Mouse (Mus musculus): Measurements from ENCODE around the gene Acoxl. TPM values are rescaled to one million over a fixed set of nuclear protein-coding genes. Genes with fewer than 3 reads are reported as not detected.

Gene Acoxl
- polyA plus RNA-seq, 1 experiment from 2014 or later: 0.11 TPM

- ATAC-seq (replicated peaks; ENCODE audit: insufficient number of reproducible peaks, low FRiP score, low TSS enrichment): no peak
- H3K27ac ChIP-seq (ENCODE audit: low read depth, low read length): no peak overlapping the region
- no peaks in the 10 kb centered on the region for H3K36me3 ChIP-seq (ENCODE audit: control insufficient read depth, insufficient read depth, low read length)
- no peak overlapping the region for H3K4me3 ChIP-seq (ENCODE audit: low read depth, low read length)
- 76% methylated on average over 2 of the region's 2 CpGs for WGBS (ENCODE audit: insufficient replicate concordance)
- H3K27me3 ChIP-seq (ENCODE audit: control insufficient read depth, insufficient read depth, low read length): no peaks in the 10 kb centered on the region
- H3K4me1 ChIP-seq (ENCODE audit: control insufficient read depth, insufficient read depth, low read length): no peaks in the 10 kb centered on the region
- H3K9me3 ChIP-seq (replicated peaks; ENCODE audit: control insufficient read depth, low read length): no peaks in the 10 kb centered on the region
- H3K9ac ChIP-seq (ENCODE audit: low read depth, low read length): no peak overlapping the region
- no peak overlapping the region for H3K4me2 ChIP-seq
These were observed 100.5 kb downstream of the Acoxl start for GRCm38 (mm10) chr2:127939206-127939605.

DNA sequence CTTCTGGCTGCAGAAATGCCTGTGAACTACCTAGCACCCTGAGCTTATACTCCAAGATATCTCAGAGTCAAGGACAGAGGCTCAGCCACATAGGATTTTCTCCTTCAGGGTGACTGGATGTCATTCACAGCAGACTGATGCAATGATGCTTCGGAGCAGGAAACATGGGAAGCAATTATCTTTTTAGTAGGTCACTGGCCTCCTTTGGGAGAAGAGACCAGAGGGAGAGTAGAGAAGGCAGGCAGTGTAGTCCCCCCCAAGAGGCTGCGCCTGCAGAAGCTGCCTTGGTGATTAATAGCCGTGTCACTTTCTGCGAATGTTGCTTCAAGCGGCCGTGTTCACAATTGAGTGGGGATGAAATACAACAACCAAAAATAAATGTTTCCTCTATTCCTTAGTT is 121.9 kb downstream of the Acoxl start:
- no peaks in the 10 kb centered on the region for H3K36me3 ChIP-seq (ENCODE audit: control insufficient read depth, insufficient read depth, low read length)
- H3K9ac ChIP-seq (ENCODE audit: low read depth, low read length): no peak overlapping the region
- WGBS (ENCODE audit: insufficient replicate concordance): 69% methylated on average over 6 of the region's 6 CpGs
- no peak overlapping the region for H3K4me2 ChIP-seq
- no peaks in the 10 kb centered on the region for H3K27me3 ChIP-seq (ENCODE audit: control insufficient read depth, insufficient read depth, low read length)
- no peak overlapping the region for H3K4me3 ChIP-seq (ENCODE audit: low read depth, low read length)
- H3K27ac ChIP-seq (ENCODE audit: low read depth, low read length): no peak overlapping the region
- no peak for ATAC-seq (replicated peaks; ENCODE audit: insufficient number of reproducible peaks, low FRiP score, low TSS enrichment)
- H3K4me1 ChIP-seq (ENCODE audit: control insufficient read depth, insufficient read depth, low read length): no peaks in the 10 kb centered on the region
- H3K9me3 ChIP-seq (replicated peaks; ENCODE audit: control insufficient read depth, low read length): no peaks in the 10 kb centered on the region

DNA sequence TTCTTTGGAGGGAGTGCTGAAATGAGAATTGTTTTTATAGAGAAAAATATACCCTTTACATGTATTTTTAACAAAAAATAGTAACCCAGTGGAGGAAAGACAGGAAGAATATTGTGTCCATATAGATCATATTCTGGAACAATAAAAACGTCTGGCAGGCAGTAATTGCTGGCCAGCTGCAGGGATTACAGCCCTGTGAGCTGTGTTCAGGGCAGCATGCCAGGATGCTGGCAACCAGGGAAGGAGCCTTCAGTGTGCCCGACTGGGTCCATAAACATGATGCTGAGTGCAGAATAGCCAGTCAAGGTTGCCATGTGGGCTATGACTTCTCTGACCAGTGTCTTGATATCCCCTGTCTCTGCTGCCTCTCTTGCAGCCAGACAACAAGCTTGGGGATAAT is 122.5 kb downstream of the Acoxl start:
- 40% methylated on average over 2 of the region's 2 CpGs for WGBS (ENCODE audit: insufficient replicate concordance)
- Histone ChIP-seq H3K9me3 (replicated peaks; ENCODE audit: control insufficient read depth, low read length) (no peaks in the 10 kb centered on the region), H3K4me1 (ENCODE audit: control insufficient read depth, insufficient read depth, low read length) (no peaks in the 10 kb centered on the region), H3K9ac (ENCODE audit: low read depth, low read length) (no peak overlapping the region), H3K4me3 (ENCODE audit: low read depth, low read length) (no peak overlapping the region), H3K27ac (ENCODE audit: low read depth, low read length) (no peak overlapping the region), H3K27me3 (ENCODE audit: control insufficient read depth, insufficient read depth, low read length) (no peaks in the 10 kb centered on the region), H3K36me3 (ENCODE audit: control insufficient read depth, insufficient read depth, low read length) (no peaks in the 10 kb centered on the region), H3K4me2 (no peak overlapping the region)
- no peak for ATAC-seq (replicated peaks; ENCODE audit: insufficient number of reproducible peaks, low FRiP score, low TSS enrichment)

GRCm38 (mm10) chr2:127961802-127962433 is 123.2 kb downstream of the Acoxl start:
- no peak overlapping the region for H3K4me3 ChIP-seq (ENCODE audit: low read depth, low read length)
- no peak overlapping the region for H3K27ac ChIP-seq (ENCODE audit: low read depth, low read length)
- H3K27me3 ChIP-seq (ENCODE audit: control insufficient read depth, insufficient read depth, low read length): no peaks in the 10 kb centered on the region
- ATAC-seq (replicated peaks; ENCODE audit: insufficient number of reproducible peaks, low FRiP score, low TSS enrichment): no peak
- no peaks in the 10 kb centered on the region for H3K4me1 ChIP-seq (ENCODE audit: control insufficient read depth, insufficient read depth, low read length)
- no peak overlapping the region for H3K4me2 ChIP-seq
- H3K9ac ChIP-seq (ENCODE audit: low read depth, low read length): no peak overlapping the region
- H3K36me3 ChIP-seq (ENCODE audit: control insufficient read depth, insufficient read depth, low read length): no peaks in the 10 kb centered on the region
- WGBS (ENCODE audit: insufficient replicate concordance): 29% methylated on average over 4 of the region's 4 CpGs
- no peaks in the 10 kb centered on the region for H3K9me3 ChIP-seq (replicated peaks; ENCODE audit: control insufficient read depth, low read length)

DNA sequence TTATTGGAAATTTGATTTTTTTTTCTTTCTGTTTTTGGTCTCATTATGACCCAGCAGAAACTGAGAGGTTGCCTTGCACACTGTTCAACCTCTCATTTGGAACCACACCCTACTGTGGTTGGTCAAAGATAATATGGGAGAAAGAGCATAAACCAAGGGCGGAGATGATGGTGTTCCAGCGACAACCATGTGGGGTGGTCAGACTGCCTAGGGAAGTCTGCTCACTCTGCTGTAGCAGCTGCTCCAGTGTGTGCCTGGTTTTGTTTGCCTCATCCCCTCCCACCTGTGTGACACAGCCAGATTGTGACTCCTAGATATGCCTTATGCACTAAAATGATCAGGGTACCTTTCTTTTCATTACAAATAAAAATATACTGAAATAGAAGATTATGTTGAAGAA is 130.3 kb downstream of the Acoxl start:
- H3K27me3 ChIP-seq (ENCODE audit: control insufficient read depth, insufficient read depth, low read length): no peaks in the 10 kb centered on the region
- no peak overlapping the region for H3K27ac ChIP-seq (ENCODE audit: low read depth, low read length)
- 87% methylated on average over 2 of the region's 2 CpGs for WGBS (ENCODE audit: insufficient replicate concordance)
- no peaks in the 10 kb centered on the region for H3K9me3 ChIP-seq (replicated peaks; ENCODE audit: control insufficient read depth, low read length)
- no peaks in the 10 kb centered on the region for H3K4me1 ChIP-seq (ENCODE audit: control insufficient read depth, insufficient read depth, low read length)
- no peak overlapping the region for H3K4me2 ChIP-seq
- H3K36me3 ChIP-seq (ENCODE audit: control insufficient read depth, insufficient read depth, low read length): no peaks in the 10 kb centered on the region
- no peak for ATAC-seq (replicated peaks; ENCODE audit: insufficient number of reproducible peaks, low FRiP score, low TSS enrichment)
- H3K4me3 ChIP-seq (ENCODE audit: low read depth, low read length): no peak overlapping the region
- H3K9ac ChIP-seq (ENCODE audit: low read depth, low read length): no peak overlapping the region

- Histone ChIP-seq H3K9me3 (replicated peaks; ENCODE audit: control insufficient read depth, low read length) (no peaks in the 10 kb centered on the region), H3K27me3 (ENCODE audit: control insufficient read depth, insufficient read depth, low read length) (no peaks in the 10 kb centered on the region), H3K4me3 (ENCODE audit: low read depth, low read length) (no peak overlapping the region), H3K9ac (ENCODE audit: low read depth, low read length) (no peak overlapping the region), H3K36me3 (ENCODE audit: control insufficient read depth, insufficient read depth, low read length) (no peaks in the 10 kb centered on the region), H3K4me2 (no peak overlapping the region), H3K4me1 (ENCODE audit: control insufficient read depth, insufficient read depth, low read length) (no peaks in the 10 kb centered on the region), H3K27ac (ENCODE audit: low read depth, low read length) (no peak overlapping the region)
- 89% methylated on average over 1 of the region's 1 CpGs for WGBS (ENCODE audit: insufficient replicate concordance)
- no peak for ATAC-seq (replicated peaks; ENCODE audit: insufficient number of reproducible peaks, low FRiP score, low TSS enrichment)
These were observed 137.6 kb downstream of the Acoxl start for GRCm38 (mm10) chr2:127976276-127976675.

GRCm38 (mm10) chr2:127978601-127979230 is 140.0 kb downstream of the Acoxl start:
- Histone ChIP-seq H3K4me1 (ENCODE audit: control insufficient read depth, insufficient read depth, low read length) (no peaks in the 10 kb centered on the region), H3K9ac (ENCODE audit: low read depth, low read length) (no peak overlapping the region), H3K27me3 (ENCODE audit: control insufficient read depth, insufficient read depth, low read length) (no peaks in the 10 kb centered on the region), H3K9me3 (replicated peaks; ENCODE audit: control insufficient read depth, low read length) (no peaks in the 10 kb centered on the region), H3K4me3 (ENCODE audit: low read depth, low read length) (no peak overlapping the region), H3K4me2 (no peak overlapping the region), H3K36me3 (ENCODE audit: control insufficient read depth, insufficient read depth, low read length) (no peaks in the 10 kb centered on the region), H3K27ac (ENCODE audit: low read depth, low read length) (no peak overlapping the region)
- 87% methylated on average over 7 of the region's 7 CpGs for WGBS (ENCODE audit: insufficient replicate concordance)
- ATAC-seq (replicated peaks; ENCODE audit: insufficient number of reproducible peaks, low FRiP score, low TSS enrichment): no peak

GRCm38 (mm10) chr2:127982610-127983009 is 143.9 kb downstream of the Acoxl start:
- H3K9ac ChIP-seq (ENCODE audit: low read depth, low read length): no peak overlapping the region
- H3K4me1 ChIP-seq (ENCODE audit: control insufficient read depth, insufficient read depth, low read length): no peaks in the 10 kb centered on the region
- no peaks in the 10 kb centered on the region for H3K27me3 ChIP-seq (ENCODE audit: control insufficient read depth, insufficient read depth, low read length)
- H3K9me3 ChIP-seq (replicated peaks; ENCODE audit: control insufficient read depth, low read length): no peaks in the 10 kb centered on the region
- no peak overlapping the region for H3K27ac ChIP-seq (ENCODE audit: low read depth, low read length)
- no peak overlapping the region for H3K4me3 ChIP-seq (ENCODE audit: low read depth, low read length)
- no peak overlapping the region for H3K4me2 ChIP-seq
- ATAC-seq (replicated peaks; ENCODE audit: insufficient number of reproducible peaks, low FRiP score, low TSS enrichment): no peak
- H3K36me3 ChIP-seq (ENCODE audit: control insufficient read depth, insufficient read depth, low read length): no peaks in the 10 kb centered on the region
- WGBS (ENCODE audit: insufficient replicate concordance): 85% methylated on average over 3 of the region's 3 CpGs

- Histone ChIP-seq H3K4me1 (ENCODE audit: control insufficient read depth, insufficient read depth, low read length) (no peaks in the 10 kb centered on the region), H3K9me3 (replicated peaks; ENCODE audit: control insufficient read depth, low read length) (no peaks in the 10 kb centered on the region), H3K9ac (ENCODE audit: low read depth, low read length) (no peak overlapping the region), H3K36me3 (ENCODE audit: control insufficient read depth, insufficient read depth, low read length) (no peaks in the 10 kb centered on the region), H3K27me3 (ENCODE audit: control insufficient read depth, insufficient read depth, low read length) (no peaks in the 10 kb centered on the region), H3K4me2 (no peak overlapping the region), H3K4me3 (ENCODE audit: low read depth, low read length) (no peak overlapping the region), H3K27ac (ENCODE audit: low read depth, low read length) (no peak overlapping the region)
- no peak for ATAC-seq (replicated peaks; ENCODE audit: insufficient number of reproducible peaks, low FRiP score, low TSS enrichment)
- 44% methylated on average over 4 of the region's 4 CpGs for WGBS (ENCODE audit: insufficient replicate concordance)
These were observed 144.6 kb downstream of the Acoxl start for GRCm38 (mm10) chr2:127983301-127983700.

Measured in heart, embryonic 11.5 days (tissue).